Mouse (Mus musculus): ENCODE results near the gene 1700037H04Rik.

- TF ChIP-seq POLR2A (IDR thresholded peaks at IDR 0.05; ENCODE audit: insufficient read depth, low read depth, low read length) (no peak), CTCF (IDR thresholded peaks at IDR 0.05; ENCODE audit: insufficient read depth, low read depth, low read length) (no peak)
These were observed 40.8 kb upstream of the 1700037H04Rik start for GRCm38 (mm10) chr2:131200710-131201109.
